Mouse (Mus musculus): ENCODE results near the gene Fbn1. TPM values are rescaled to one million over a fixed set of nuclear protein-coding genes. Genes with fewer than 3 reads are reported as not detected.

Gene Fbn1
- polyA plus RNA-seq, 1 experiment from 2014 or later: 33.6 TPM

- H3K4me3 ChIP-seq (ENCODE audit: control insufficient read depth in 1 of 2, insufficient read depth in 1 of 2, low read depth in 1 of 2, low read length in 2 of 2): no peak overlapping the region
- 69% methylated on average over 7 of the region's 7 CpGs for WGBS
- no peak overlapping the region for H3K4me2 ChIP-seq (ENCODE audit: low read length)
- H3K9ac ChIP-seq (ENCODE audit: low read length): no peak overlapping the region
- no peak for ATAC-seq (ENCODE audit: insufficient number of reproducible peaks, insufficient read depth, low FRiP score, low read depth)
- no peaks in the 10 kb centered on the region for H3K27me3 ChIP-seq (ENCODE audit: control insufficient read depth, insufficient read depth, low read length)
- peaks cover 5 to 6% of the 10 kb centered on the region in 2 experiments; a peak in 3 of 4 replicates for H3K4me1 ChIP-seq (ENCODE audit: control insufficient read depth in 2 of 2, insufficient read depth in 2 of 2, low read length in 2 of 2)
- no peak overlapping the region for H3K27ac ChIP-seq (replicated peaks in 1 of 2; ENCODE audit: control insufficient read depth in 1 of 2, insufficient read depth in 1 of 2, low read depth in 2 of 2, low read length in 2 of 2)
- H3K9me3 ChIP-seq (ENCODE audit: control insufficient read depth, low read length): 0 out of 2 replicates have a peak, but pooled peaks cover 3% of the 10 kb centered on the region
- peaks cover 16% of the 10 kb centered on the region for H3K36me3 ChIP-seq (ENCODE audit: control insufficient read depth, insufficient read depth, low read length)
Observed at GRCm38 (mm10) chr2:125498216-125498615, 9.6 kb downstream of the Fbn1 start.

- H3K36me3 ChIP-seq (ENCODE audit: control insufficient read depth, insufficient read depth, low read length): peaks cover 10% of the 10 kb centered on the region; the same call in 1 of the 2 replicates
- 0 out of 2 replicates have a peak, but pooled peaks cover 3% of the 10 kb centered on the region for H3K9me3 ChIP-seq (ENCODE audit: control insufficient read depth, low read length)
- H3K27ac ChIP-seq (replicated peaks in 1 of 2; ENCODE audit: control insufficient read depth in 1 of 2, insufficient read depth in 1 of 2, low read depth in 2 of 2, low read length in 2 of 2): no peak overlapping the region
- no peak overlapping the region for H3K9ac ChIP-seq (ENCODE audit: low read length)
- no peak for ATAC-seq (ENCODE audit: insufficient number of reproducible peaks, insufficient read depth, low FRiP score, low read depth)
- 77% methylated on average over 5 of the region's 5 CpGs for WGBS
- no peak overlapping the region for H3K4me2 ChIP-seq (ENCODE audit: low read length)
- peaks cover 6 to 7% of the 10 kb centered on the region in 2 experiments; a peak in 3 of 4 replicates for H3K4me1 ChIP-seq (ENCODE audit: control insufficient read depth in 2 of 2, insufficient read depth in 2 of 2, low read length in 2 of 2)
- H3K27me3 ChIP-seq (ENCODE audit: control insufficient read depth, insufficient read depth, low read length): no peaks in the 10 kb centered on the region
- H3K4me3 ChIP-seq (ENCODE audit: control insufficient read depth in 1 of 2, insufficient read depth in 1 of 2, low read depth in 1 of 2, low read length in 2 of 2): no peak overlapping the region
Observed at GRCm38 (mm10) chr2:125496696-125497095, 11.1 kb downstream of the Fbn1 start.

DNA sequence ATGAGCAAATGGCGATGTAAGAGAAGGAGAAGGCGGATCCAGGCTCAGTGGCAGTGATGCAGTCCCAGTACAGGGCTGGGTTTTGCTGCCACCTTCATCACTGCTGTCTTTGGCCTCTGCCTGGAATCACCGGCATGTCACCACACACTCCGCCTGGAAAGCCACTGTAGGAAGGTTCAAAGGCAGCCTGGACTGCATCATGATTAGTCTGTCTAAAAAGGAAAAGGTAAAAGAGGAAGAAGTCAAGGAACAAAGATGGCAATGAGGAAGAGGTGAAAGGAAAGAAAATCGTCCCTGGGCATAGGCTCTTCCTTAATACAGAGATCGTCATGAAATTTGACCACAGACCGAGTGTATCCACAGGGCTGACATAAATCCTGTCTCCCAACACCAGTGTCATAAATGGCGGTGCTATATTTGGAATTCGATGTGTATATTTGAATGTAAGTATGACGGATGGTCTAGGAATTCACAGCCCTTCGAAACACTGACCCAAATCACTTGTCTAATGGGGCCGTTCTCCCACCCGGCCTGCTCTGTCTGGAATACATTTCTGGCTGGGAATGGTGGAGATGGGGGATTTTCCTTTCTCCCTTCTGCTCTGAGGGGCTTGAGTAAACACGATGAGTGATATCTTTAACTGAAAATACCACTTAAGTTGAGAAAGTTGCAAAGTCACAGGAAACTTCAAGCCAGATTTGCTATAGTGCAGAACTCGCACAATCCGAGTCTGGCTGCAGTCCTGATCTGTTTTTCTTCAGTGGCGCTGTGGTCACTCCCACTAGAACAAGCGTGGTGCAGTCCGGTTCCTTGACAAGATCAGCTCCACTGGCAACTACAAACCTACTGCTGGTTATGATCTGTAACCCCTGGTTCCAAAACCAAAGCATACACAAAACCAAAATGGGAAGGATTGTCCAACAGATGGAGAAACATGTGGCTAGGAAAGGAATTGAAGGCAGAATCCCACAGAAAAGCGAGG lies 12.7 kb downstream of the Fbn1 start:
- WGBS: 54% methylated on average over 20 of the region's 20 CpGs
- Histone ChIP-seq H3K4me3 (ENCODE audit: control insufficient read depth in 1 of 2, insufficient read depth in 1 of 2, low read depth in 1 of 2, low read length in 2 of 2) (no peak overlapping the region), H3K27ac (replicated peaks in 1 of 2; ENCODE audit: control insufficient read depth in 1 of 2, insufficient read depth in 1 of 2, low read depth in 2 of 2, low read length in 2 of 2) (peak overlapping the region; percentile 12 to 41), H3K4me2 (ENCODE audit: low read length) (no peak overlapping the region), H3K4me1 (ENCODE audit: control insufficient read depth in 2 of 2, insufficient read depth in 2 of 2, low read length in 2 of 2) (peaks cover 6 to 7% of the 10 kb centered on the region in 2 experiments; a peak in 3 of 4 replicates), H3K9me3 (ENCODE audit: control insufficient read depth, low read length) (no peaks in the 10 kb centered on the region), H3K9ac (ENCODE audit: low read length) (no peak overlapping the region), H3K27me3 (ENCODE audit: control insufficient read depth, insufficient read depth, low read length) (no peaks in the 10 kb centered on the region), H3K36me3 (ENCODE audit: control insufficient read depth, insufficient read depth, low read length) (peaks cover 10% of the 10 kb centered on the region; the same call in 1 of the 2 replicates)
- no peak; the same call in 1 of the 2 replicates for ATAC-seq (ENCODE audit: insufficient number of reproducible peaks, insufficient read depth, low FRiP score, low read depth)

DNA sequence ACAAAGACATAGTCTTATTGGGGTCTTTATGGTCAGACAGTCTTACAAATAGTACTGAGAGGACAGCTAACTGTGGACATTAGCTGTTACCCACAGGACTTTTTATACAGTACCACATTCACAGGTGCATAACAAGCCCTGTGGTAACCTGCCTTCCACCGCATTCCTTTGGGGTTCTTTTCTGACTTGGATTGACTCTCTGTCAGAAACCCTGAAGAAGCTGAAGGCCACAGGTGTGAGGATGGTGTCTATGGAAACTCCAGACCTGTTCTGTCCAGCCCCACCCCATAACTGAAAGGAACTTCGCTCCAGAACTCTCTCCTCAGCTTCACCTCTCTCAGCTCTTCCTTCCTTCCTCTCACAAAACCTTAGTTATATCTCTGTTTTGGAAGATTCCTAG lies 13.5 kb downstream of the Fbn1 start:
- H3K9me3 ChIP-seq (ENCODE audit: control insufficient read depth, low read length): no peaks in the 10 kb centered on the region
- H3K4me2 ChIP-seq (ENCODE audit: low read length): no peak overlapping the region
- H3K9ac ChIP-seq (ENCODE audit: low read length): no peak overlapping the region
- 83% methylated on average over 2 of the region's 2 CpGs for WGBS
- H3K27me3 ChIP-seq (ENCODE audit: control insufficient read depth, insufficient read depth, low read length): no peaks in the 10 kb centered on the region
- peaks cover 6 to 7% of the 10 kb centered on the region in 2 experiments; a peak in 3 of 4 replicates for H3K4me1 ChIP-seq (ENCODE audit: control insufficient read depth in 2 of 2, insufficient read depth in 2 of 2, low read length in 2 of 2)
- H3K27ac ChIP-seq (replicated peaks in 1 of 2; ENCODE audit: control insufficient read depth in 1 of 2, insufficient read depth in 1 of 2, low read depth in 2 of 2, low read length in 2 of 2): no peak overlapping the region
- H3K4me3 ChIP-seq (ENCODE audit: control insufficient read depth in 1 of 2, insufficient read depth in 1 of 2, low read depth in 1 of 2, low read length in 2 of 2): no peak overlapping the region
- H3K36me3 ChIP-seq (ENCODE audit: control insufficient read depth, insufficient read depth, low read length): peaks cover 10% of the 10 kb centered on the region; the same call in 1 of the 2 replicates
- ATAC-seq (ENCODE audit: insufficient number of reproducible peaks, insufficient read depth, low FRiP score, low read depth): no peak

DNA sequence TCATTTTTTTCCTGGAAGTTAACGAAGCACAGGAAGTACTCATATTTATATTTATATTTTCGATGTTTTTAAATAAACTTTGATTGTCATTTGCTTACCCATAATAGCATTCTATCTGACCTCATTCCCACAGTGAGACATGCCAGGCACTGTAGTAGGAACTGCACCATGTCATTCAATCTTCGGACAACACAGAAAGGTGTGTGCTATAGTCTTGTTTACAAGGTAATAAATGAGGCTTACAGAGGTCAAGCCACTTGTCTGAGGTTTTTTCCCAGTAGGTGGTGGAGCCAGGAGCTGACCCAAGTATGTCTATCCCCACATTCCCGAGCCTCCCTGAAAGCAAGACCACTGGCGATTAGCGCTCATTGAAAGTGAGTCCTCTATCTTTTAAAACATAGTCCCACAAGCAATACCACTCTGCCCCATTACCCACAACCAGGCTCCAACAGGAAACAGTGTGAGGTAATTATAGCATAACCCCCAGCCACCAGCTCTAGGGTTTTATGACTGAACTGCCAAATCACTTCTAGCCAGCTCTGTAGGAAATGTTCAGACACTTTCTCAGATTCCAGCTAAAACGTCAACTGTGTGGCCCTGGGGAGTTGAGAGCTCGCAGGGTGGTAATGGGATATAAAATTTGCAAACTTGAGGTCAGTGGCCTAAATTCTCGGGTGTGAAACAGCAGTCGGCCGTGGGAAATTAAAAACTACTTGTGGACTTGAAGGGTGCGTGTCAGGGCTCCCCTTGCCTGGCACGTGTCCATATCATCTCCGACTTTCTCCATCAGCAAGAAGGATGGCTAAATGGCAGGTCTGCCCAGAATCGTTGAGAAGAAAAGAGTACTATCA lies 15.5 kb downstream of the Fbn1 start:
- Histone ChIP-seq H3K9ac (ENCODE audit: low read length) (no peak overlapping the region), H3K9me3 (ENCODE audit: control insufficient read depth, low read length) (no peaks in the 10 kb centered on the region), H3K27ac (replicated peaks in 1 of 2; ENCODE audit: control insufficient read depth in 1 of 2, insufficient read depth in 1 of 2, low read depth in 2 of 2, low read length in 2 of 2) (no peak overlapping the region; a peak in 1 of 4 replicates), H3K27me3 (ENCODE audit: control insufficient read depth, insufficient read depth, low read length) (no peaks in the 10 kb centered on the region), H3K4me2 (ENCODE audit: low read length) (no peak overlapping the region), H3K4me1 (ENCODE audit: control insufficient read depth in 2 of 2, insufficient read depth in 2 of 2, low read length in 2 of 2) (peaks cover 6 to 8% of the 10 kb centered on the region in 2 experiments; a peak in 3 of 4 replicates), H3K36me3 (ENCODE audit: control insufficient read depth, insufficient read depth, low read length) (peaks cover 1% of the 10 kb centered on the region; the same call in 1 of the 2 replicates), H3K4me3 (ENCODE audit: control insufficient read depth in 1 of 2, insufficient read depth in 1 of 2, low read depth in 1 of 2, low read length in 2 of 2) (no peak overlapping the region)
- ATAC-seq (ENCODE audit: insufficient number of reproducible peaks, insufficient read depth, low FRiP score, low read depth): no peak
- WGBS: 61% methylated on average over 15 of the region's 15 CpGs

- Histone ChIP-seq H3K9me3 (ENCODE audit: control insufficient read depth, low read length) (no peaks in the 10 kb centered on the region), H3K4me1 (ENCODE audit: control insufficient read depth in 2 of 2, insufficient read depth in 2 of 2, low read length in 2 of 2) (peaks cover 7 to 9% of the 10 kb centered on the region in 2 experiments; a peak in 3 of 4 replicates), H3K36me3 (ENCODE audit: control insufficient read depth, insufficient read depth, low read length) (no peaks in the 10 kb centered on the region), H3K4me2 (ENCODE audit: low read length) (no peak overlapping the region), H3K4me3 (ENCODE audit: control insufficient read depth in 1 of 2, insufficient read depth in 1 of 2, low read depth in 1 of 2, low read length in 2 of 2) (no peak overlapping the region), H3K9ac (ENCODE audit: low read length) (no peak overlapping the region), H3K27ac (replicated peaks in 1 of 2; ENCODE audit: control insufficient read depth in 1 of 2, insufficient read depth in 1 of 2, low read depth in 2 of 2, low read length in 2 of 2) (no peak overlapping the region), H3K27me3 (ENCODE audit: control insufficient read depth, insufficient read depth, low read length) (no peaks in the 10 kb centered on the region)
- 83% methylated on average over 1 of the region's 1 CpGs for WGBS
- ATAC-seq (ENCODE audit: insufficient number of reproducible peaks, insufficient read depth, low FRiP score, low read depth): no peak
Observed at GRCm38 (mm10) chr2:125489979-125490378, 17.8 kb downstream of the Fbn1 start.

DNA sequence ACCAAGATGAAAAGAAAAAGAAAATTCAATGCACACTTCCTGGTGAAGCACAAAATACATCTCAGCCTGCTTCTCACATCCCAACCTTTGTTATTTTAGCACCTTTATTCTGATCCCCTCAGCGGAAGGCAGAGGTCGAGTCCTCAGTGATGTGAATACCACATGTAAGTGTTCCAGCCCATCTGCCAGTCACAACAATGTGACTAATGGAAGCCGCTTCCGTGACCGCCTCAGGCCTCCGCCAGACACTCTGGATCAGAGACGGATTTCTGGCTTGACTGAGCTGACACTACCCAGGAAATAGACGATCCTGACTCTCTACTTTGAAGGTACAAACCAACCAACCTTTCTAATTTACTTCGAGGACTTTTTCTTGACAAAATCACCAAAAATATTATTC lies 22.9 kb downstream of the Fbn1 start:
- Histone ChIP-seq H3K36me3 (ENCODE audit: control insufficient read depth, insufficient read depth, low read length) (no peaks in the 10 kb centered on the region), H3K9me3 (ENCODE audit: control insufficient read depth, low read length) (no peaks in the 10 kb centered on the region), H3K27ac (replicated peaks in 1 of 2; ENCODE audit: control insufficient read depth in 1 of 2, insufficient read depth in 1 of 2, low read depth in 2 of 2, low read length in 2 of 2) (no peak overlapping the region; a peak in 1 of 4 replicates), H3K4me2 (ENCODE audit: low read length) (no peak overlapping the region), H3K9ac (ENCODE audit: low read length) (no peak overlapping the region), H3K4me1 (ENCODE audit: control insufficient read depth in 2 of 2, insufficient read depth in 2 of 2, low read length in 2 of 2) (peaks cover 8 to 17% of the 10 kb centered on the region in 2 experiments; a peak in 3 of 4 replicates), H3K27me3 (ENCODE audit: control insufficient read depth, insufficient read depth, low read length) (no peaks in the 10 kb centered on the region), H3K4me3 (ENCODE audit: control insufficient read depth in 1 of 2, insufficient read depth in 1 of 2, low read depth in 1 of 2, low read length in 2 of 2) (no peak overlapping the region)
- ATAC-seq (ENCODE audit: insufficient number of reproducible peaks, insufficient read depth, low FRiP score, low read depth): no peak
- WGBS: 60% methylated on average over 9 of the region's 9 CpGs
